In the genomic region with DNA sequence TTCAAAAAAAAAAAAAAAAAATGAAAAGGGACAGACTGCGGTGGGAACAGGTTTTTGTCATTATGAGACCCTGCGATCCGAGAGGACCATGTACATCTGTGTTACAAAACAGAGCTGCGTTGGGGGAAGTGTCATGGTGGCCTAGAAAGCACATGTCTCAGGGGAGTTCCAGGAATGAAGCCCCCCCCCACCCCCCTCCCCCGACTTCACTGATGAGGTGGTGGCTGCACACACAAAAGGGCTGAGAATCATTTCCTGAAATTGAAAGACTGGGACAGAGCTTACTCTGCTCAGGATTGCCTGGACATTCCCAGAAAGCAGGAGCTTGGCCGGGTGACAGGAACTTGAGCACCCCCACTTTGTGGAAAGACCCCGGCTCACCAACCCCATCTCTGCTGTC, we compare ENCODE assay signal across 13 mouse cellular contexts. TPM values are rescaled to one million over a fixed set of nuclear protein-coding genes. Genes with fewer than 3 reads are reported as not detected.
DNase-seq lines count a peak whose midpoint lies in the region; ATAC-seq lines count a peak whose summit lies in the region.
"Had no signal": no experiment of that assay in that cellular context is flagged by ENCODE, and none has a peak within 500 bp of the region (broad histone marks: within the 10 kb centered on the region; RNA-seq: fewer than 3 reads in every experiment).

No protein-coding gene starts in this region.

- H3K9ac ChIP-seq in forebrain, embryonic 11.5 days (ENCODE audit: low read length): no peak overlapping the region
- no peak overlapping the region for H3K9ac ChIP-seq in lung, embryonic 16.5 days (ENCODE audit: low read length)
- no peak overlapping the region for H3K9ac ChIP-seq in hindbrain, embryonic 13.5 days
- H3K9ac ChIP-seq in midbrain, embryonic 16.5 days (ENCODE audit: low read depth, low read length): no peak overlapping the region

- no peaks in the 10 kb centered on the region for H3K36me3 ChIP-seq in forebrain, embryonic 10.5 days (replicated peaks)
- no peaks in the 10 kb centered on the region for H3K36me3 ChIP-seq in forebrain, embryonic 11.5 days (ENCODE audit: control insufficient read depth, insufficient read depth, low read length)
- H3K36me3 ChIP-seq in lung, embryonic 16.5 days (ENCODE audit: control insufficient read depth, insufficient read depth, low read length): no peaks in the 10 kb centered on the region
- no peaks in the 10 kb centered on the region for H3K36me3 ChIP-seq in hindbrain, embryonic 13.5 days
- H3K36me3 ChIP-seq in midbrain, embryonic 16.5 days (ENCODE audit: control insufficient read depth, insufficient read depth, low read length): no peaks in the 10 kb centered on the region
- H3K36me3 ChIP-seq: G1E had no signal

- no peak overlapping the region for H3K4me2 ChIP-seq in forebrain, embryonic 11.5 days (ENCODE audit: low read depth, low read length, severe bottlenecking)
- H3K4me2 ChIP-seq in lung, embryonic 16.5 days (ENCODE audit: low read depth, low read length): peak overlapping the region; percentile 10; the same call in 1 of the 2 replicates
- H3K4me2 ChIP-seq in hindbrain, embryonic 13.5 days: peak overlapping the region; percentile 36
- H3K4me2 ChIP-seq in midbrain, embryonic 16.5 days (ENCODE audit: low read length): no peak overlapping the region

- no peak for DNase-seq in forebrain, embryonic 10.5 days (ENCODE audit: extremely low spot score, low spot score)
- DNase-seq in forebrain, embryonic 11.5 days (ENCODE audit: low spot score): no peak
- DNase-seq in lung, postnatal 4 days: no peak
- DNase-seq in adrenal gland, adult (ENCODE audit: inconsistent age in 2 of 2, low spot score in 1 of 2): no peak
- DNase-seq: gastrocnemius, postnatal 25 days; kidney, adult 9 months; lung, adult 2 months; spleen, adult 18-20 months had no signal

- no peaks in the 10 kb centered on the region for H3K27me3 ChIP-seq in forebrain, embryonic 10.5 days (ENCODE audit: poor library complexity, severe bottlenecking)
- H3K27me3 ChIP-seq in forebrain, embryonic 11.5 days (ENCODE audit: control insufficient read depth, insufficient read depth, low read length): no peaks in the 10 kb centered on the region
- no peaks in the 10 kb centered on the region for H3K27me3 ChIP-seq in lung, embryonic 16.5 days (ENCODE audit: control insufficient read depth, insufficient read depth, low read depth, low read length)
- H3K27me3 ChIP-seq in hindbrain, embryonic 13.5 days: no peaks in the 10 kb centered on the region
- no peaks in the 10 kb centered on the region for H3K27me3 ChIP-seq in midbrain, embryonic 16.5 days (ENCODE audit: control insufficient read depth, insufficient read depth, low read depth, low read length)

- ATAC-seq in forebrain, embryonic 11.5 days (replicated peaks; ENCODE audit: low FRiP score): no peak
- ATAC-seq in lung, embryonic 16.5 days (ENCODE audit: low read depth): peak; percentile 34; the same call in 1 of the 2 replicates
- no peak for ATAC-seq in hindbrain, embryonic 13.5 days (ENCODE audit: low FRiP score)
- ATAC-seq in midbrain, embryonic 16.5 days: peak; percentile 39; the same call in 1 of the 2 replicates
- no peak for ATAC-seq in inflammation-experienced regulatory T-cells, adult 6 months

- H3K9me3 ChIP-seq in forebrain, embryonic 10.5 days: peaks cover 7% of the 10 kb centered on the region
- peaks cover 4% of the 10 kb centered on the region; the same call in 1 of the 2 replicates for H3K9me3 ChIP-seq in forebrain, embryonic 11.5 days (ENCODE audit: control insufficient read depth, low read length)
- H3K9me3 ChIP-seq in lung, embryonic 16.5 days (ENCODE audit: control insufficient read depth, low read length): 0 out of 2 replicates have a peak, but pooled peaks cover 3% of the 10 kb centered on the region
- no peaks in the 10 kb centered on the region for H3K9me3 ChIP-seq in hindbrain, embryonic 13.5 days
- H3K9me3 ChIP-seq in midbrain, embryonic 16.5 days (replicated peaks; ENCODE audit: control insufficient read depth, low read length, poor library complexity, severe bottlenecking): no peaks in the 10 kb centered on the region

- no peak overlapping the region for H3K4me3 ChIP-seq in forebrain, embryonic 10.5 days
- no peak overlapping the region for H3K4me3 ChIP-seq in forebrain, embryonic 11.5 days (ENCODE audit: low read depth, low read length)
- no peak overlapping the region for H3K4me3 ChIP-seq in lung, embryonic 16.5 days (ENCODE audit: low read length)
- H3K4me3 ChIP-seq in hindbrain, embryonic 13.5 days: no peak overlapping the region
- no peak overlapping the region for H3K4me3 ChIP-seq in midbrain, embryonic 16.5 days (ENCODE audit: low read depth, low read length)

- 83% methylated on average over 7 of the region's 7 CpGs for WGBS in forebrain, embryonic 10.5 days
- WGBS in forebrain, embryonic 11.5 days: 77% methylated on average over 7 of the region's 7 CpGs
- 47% methylated on average over 7 of the region's 7 CpGs for WGBS in lung, embryonic 16.5 days
- 48% methylated on average over 7 of the region's 7 CpGs for WGBS in hindbrain, embryonic 13.5 days
- 40% methylated on average over 7 of the region's 7 CpGs for WGBS in midbrain, embryonic 16.5 days

- H3K27ac ChIP-seq in forebrain, embryonic 10.5 days: peak overlapping the region; percentile 64
- no peak overlapping the region for H3K27ac ChIP-seq in forebrain, embryonic 11.5 days (ENCODE audit: low read depth, low read length)
- 0 out of 2 replicates have a peak overlapping the region, but pooled peaks have one; percentile 19 for H3K27ac ChIP-seq in lung, embryonic 16.5 days (ENCODE audit: low read length)
- peak overlapping the region; percentile 64 for H3K27ac ChIP-seq in hindbrain, embryonic 13.5 days
- H3K27ac ChIP-seq in midbrain, embryonic 16.5 days (ENCODE audit: low read length): peak overlapping the region; percentile 40; the same call in 1 of the 2 replicates

- peaks cover 18% of the 10 kb centered on the region for H3K4me1 ChIP-seq in forebrain, embryonic 10.5 days
- H3K4me1 ChIP-seq in forebrain, embryonic 11.5 days (replicated peaks; ENCODE audit: control insufficient read depth, insufficient read depth, low read length): peaks cover 3% of the 10 kb centered on the region; the same call in 1 of the 2 replicates
- peaks cover 21% of the 10 kb centered on the region for H3K4me1 ChIP-seq in lung, embryonic 16.5 days (replicated peaks; ENCODE audit: control insufficient read depth, insufficient read depth, low read length)
- peaks cover 19% of the 10 kb centered on the region for H3K4me1 ChIP-seq in hindbrain, embryonic 13.5 days (replicated peaks)
- H3K4me1 ChIP-seq in midbrain, embryonic 16.5 days (ENCODE audit: control insufficient read depth, insufficient read depth, low read length): peaks cover 11% of the 10 kb centered on the region

RNA-seq across cellular contexts. Expression of a gene that starts 54.7 kb away (rescaled TPM):
- not detected in 2 replicates for polyA plus RNA-seq in forebrain, embryonic 10.5 days (2016; fragmentation: Nextera tagmentation; extraction: Ambion mirVana)
- not detected in 2 replicates for polyA plus RNA-seq in forebrain, embryonic 11.5 days (2014; fragmentation: Nextera tagmentation; extraction: Ambion mirVana)
- 2.6 and 4.1 TPM in 2 replicates for polyA plus RNA-seq in lung, embryonic 16.5 days (2015; fragmentation: Nextera tagmentation; extraction: Ambion mirVana)
- 0.09 TPM in 1 of 2 replicates, not detected in the other for polyA plus RNA-seq in hindbrain, embryonic 13.5 days (2015; fragmentation: Nextera tagmentation; extraction: Ambion mirVana)
- polyA plus RNA-seq in midbrain, embryonic 16.5 days (2015; fragmentation: Nextera tagmentation; extraction: Ambion mirVana): 0.14 and 0.22 TPM in 2 replicates
- polyA plus RNA-seq in inflammation-experienced regulatory T-cells, adult 6 months (2017; shearing (Covaris generic)): under 1 TPM in 1 of 3 experiments, not detected in 2; 0.26 TPM
- polyA plus RNA-seq: G1E; lung, adult 2 months had no signal

Comparison
In these comparisons a context has a peak if more than half of its experiments do, and no peak if none do; other contexts are left out.
1. ATAC-seq: peak in lung, embryonic 16.5 days (single experiment) and midbrain, embryonic 16.5 days (single experiment); none in forebrain, embryonic 11.5 days (single experiment), hindbrain, embryonic 13.5 days (single experiment) and inflammation-experienced regulatory T-cells, adult 6 months (single experiment).
2. H3K4me2 ChIP-seq: peak in lung, embryonic 16.5 days (single experiment) and hindbrain, embryonic 13.5 days (single experiment); none in forebrain, embryonic 11.5 days (single experiment) and midbrain, embryonic 16.5 days (single experiment).